Mouse (Mus musculus): ENCODE results near the gene Cnih1.
A peak's percentile ranks its signal among the peaks of the same experiment; 100 is the strongest.
"Not testable (repeated sequence)": the region's sequence is repeated elsewhere in the genome, so short reads cannot be mapped to it uniquely, and the experiment has no call there.

Gene Cnih1

GRCm38 (mm10) chr14:46787454-46787786 lies 791 bp downstream of the Cnih1 start:
- peak in 1 of 2 experiments; percentile 8 for DNase-seq

- no peak for DNase-seq
Measured at GRCm38 (mm10) chr14:46785247-46785646, 3.0 kb downstream of the Cnih1 start.

- DNase-seq, result no peak
Measured at GRCm38 (mm10) chr14:46783327-46783926, 4.8 kb downstream of the Cnih1 start.

GRCm38 (mm10) chr14:46782187-46782828 lies 5.9 kb downstream of the Cnih1 start:
- DNase-seq, result no peak

GRCm38 (mm10) chr14:46781086-46781485 lies 7.1 kb downstream of the Cnih1 start:
- DNase-seq, result no peak

GRCm38 (mm10) chr14:46779217-46779616 lies 9.0 kb downstream of the Cnih1 start:
- DNase-seq, result no peak

- no peak for DNase-seq
Measured at GRCm38 (mm10) chr14:46778756-46779155, 9.5 kb downstream of the Cnih1 start.

- DNase-seq, result no peak
Measured at GRCm38 (mm10) chr14:46770036-46770435, 18.2 kb downstream of the Cnih1 start.

GRCm38 (mm10) chr14:46767116-46767515 lies 21.1 kb downstream of the Cnih1 start:
- DNase-seq, result peak; percentile 30 to 36

GRCm38 (mm10) chr14:46761186-46761585 lies 27.0 kb downstream of the Cnih1 start:
- no peak for DNase-seq

GRCm38 (mm10) chr14:46760355-46761029 lies 27.7 kb downstream of the Cnih1 start, which contains the start of gene Cdkn3:
TSS of gene Cdkn3 (plus strand) at chr14:46760541.
- peak; percentile 80 to 86 for DNase-seq

GRCm38 (mm10) chr14:46759970-46760354 lies 28.2 kb downstream of the Cnih1 start:
- no peak for DNase-seq

GRCm38 (mm10) chr14:46757736-46758135 lies 30.5 kb downstream of the Cnih1 start:
- no peak for DNase-seq

GRCm38 (mm10) chr14:46755851-46756250 lies 32.4 kb downstream of the Cnih1 start:
- no peak for DNase-seq

- not testable (repeated sequence) for DNase-seq
Measured at GRCm38 (mm10) chr14:46754371-46754770, 33.8 kb downstream of the Cnih1 start.

- no peak for DNase-seq
Measured at GRCm38 (mm10) chr14:46745413-46745812, 42.8 kb downstream of the Cnih1 start.

GRCm38 (mm10) chr14:46742674-46743073 lies 45.5 kb downstream of the Cnih1 start:
- DNase-seq, result no peak

GRCm38 (mm10) chr14:46737346-46737745 lies 50.9 kb downstream of the Cnih1 start:
- DNase-seq, result not testable (repeated sequence)

- no peak for DNase-seq
Measured at GRCm38 (mm10) chr14:46736366-46736765, 51.8 kb downstream of the Cnih1 start.

GRCm38 (mm10) chr14:46734761-46735455 lies 53.3 kb downstream of the Cnih1 start:
- DNase-seq, result no peak

- DNase-seq, result no peak
Measured at GRCm38 (mm10) chr14:46734262-46734661, 53.9 kb downstream of the Cnih1 start.

GRCm38 (mm10) chr14:46725743-46726142 lies 62.5 kb downstream of the Cnih1 start:
- DNase-seq, result peak; percentile 12 to 21

All from cerebellum, adult 18-20 months (tissue).